Mouse (Mus musculus): Measurements from ENCODE around the gene Rab19.

Rab19 gene

DNA sequence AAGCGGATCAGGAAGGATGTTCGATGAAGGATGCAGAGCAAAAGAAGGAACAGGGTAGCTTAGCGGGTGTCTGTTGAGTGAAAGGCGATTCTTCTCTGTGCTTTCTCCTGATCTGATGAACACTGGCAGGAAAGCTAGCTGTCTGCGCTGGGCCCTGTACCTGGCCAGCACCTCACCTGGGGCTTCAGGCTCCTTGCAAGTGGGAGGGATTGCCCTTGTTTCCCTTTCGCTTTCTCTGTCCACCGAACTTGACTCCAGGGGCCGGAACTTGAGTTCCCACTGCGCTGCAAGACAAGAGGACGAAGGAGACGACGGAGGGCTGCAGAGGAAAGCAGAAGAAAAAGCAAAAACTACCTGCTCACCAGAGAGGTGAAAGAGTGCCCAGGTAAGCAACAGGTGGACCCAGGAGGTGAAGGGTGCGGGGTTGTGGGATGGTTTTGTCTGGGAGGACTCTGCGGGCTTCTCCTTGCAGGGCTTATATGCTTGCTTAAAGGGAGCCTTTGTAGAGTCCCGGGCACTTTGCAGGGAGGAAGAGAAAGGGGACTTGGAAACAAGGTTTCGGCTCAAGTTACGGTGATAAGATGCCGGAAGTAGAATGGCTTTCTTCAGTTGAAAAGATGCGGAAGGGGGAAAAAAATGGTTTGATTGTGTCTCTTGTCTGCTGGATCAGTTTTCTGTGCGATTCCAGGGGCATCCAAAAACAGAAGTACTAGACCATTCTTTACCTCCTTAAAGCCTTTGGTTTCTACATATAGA lies at the start of gene Rab19:
Gene Rab19 (plus strand): TSS at position 51 of the 756 bp plus-strand sequence.
- peak; percentile 69 for DNase-seq (ENCODE audit: low read depth, low spot score)

DNA sequence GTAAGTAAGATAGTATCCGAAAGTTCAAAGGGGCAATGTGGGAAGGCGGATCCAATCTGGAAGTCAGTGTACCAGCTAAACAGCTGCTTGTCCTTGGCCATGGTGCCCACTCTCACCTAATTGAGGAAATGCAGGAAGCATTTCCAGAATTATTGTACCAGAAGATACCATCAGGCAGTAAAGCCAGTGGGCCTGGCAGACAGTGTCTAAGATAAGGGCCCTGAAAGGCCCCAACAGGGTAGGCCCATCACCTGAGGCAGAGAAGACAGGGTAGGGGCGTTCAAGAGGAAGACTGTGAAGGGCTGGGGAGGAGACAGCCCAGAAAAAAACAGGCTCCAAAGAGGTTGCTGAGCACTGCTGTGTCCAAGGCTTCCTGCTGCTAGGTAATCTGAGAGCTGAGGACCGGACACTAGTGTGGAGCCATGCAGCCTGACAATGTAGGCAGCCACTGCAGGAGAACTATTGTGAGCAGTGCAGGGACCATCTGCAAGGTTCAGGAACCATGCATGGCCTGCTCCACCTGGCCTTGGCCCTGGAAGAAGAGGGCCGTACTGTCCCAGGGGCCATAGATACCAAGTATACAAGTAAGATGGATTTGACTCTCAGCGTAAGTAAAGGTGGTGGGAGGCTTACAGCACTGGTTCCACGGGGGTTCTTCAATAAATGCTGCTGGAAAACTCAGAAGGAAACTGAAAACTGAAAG lies 48.8 kb upstream of the Rab19 start:
- DNase-seq (ENCODE audit: low read depth, low spot score): no peak

DNA sequence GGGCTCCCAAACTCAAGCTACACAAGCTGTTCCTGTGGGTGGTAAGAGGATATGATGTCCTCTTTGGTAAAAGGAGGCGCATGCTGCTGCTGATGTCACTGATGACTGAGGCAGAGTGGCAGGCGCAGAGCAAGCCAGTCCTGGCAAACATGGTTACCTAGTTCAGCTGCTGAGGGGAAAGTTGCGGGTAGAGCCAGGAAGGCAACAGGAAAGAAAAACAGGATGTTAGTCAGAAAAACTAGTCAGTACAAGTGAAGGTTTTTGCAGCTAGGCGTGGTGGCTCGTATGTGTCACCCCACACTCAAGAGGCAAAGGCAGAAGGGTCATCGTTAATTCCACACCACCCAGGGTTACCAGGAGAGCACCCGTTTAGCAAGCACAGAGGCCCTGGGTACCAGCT lies 46.8 kb upstream of the Rab19 start:
- DNase-seq (ENCODE audit: low read depth, low spot score): peak; percentile 95

DNA sequence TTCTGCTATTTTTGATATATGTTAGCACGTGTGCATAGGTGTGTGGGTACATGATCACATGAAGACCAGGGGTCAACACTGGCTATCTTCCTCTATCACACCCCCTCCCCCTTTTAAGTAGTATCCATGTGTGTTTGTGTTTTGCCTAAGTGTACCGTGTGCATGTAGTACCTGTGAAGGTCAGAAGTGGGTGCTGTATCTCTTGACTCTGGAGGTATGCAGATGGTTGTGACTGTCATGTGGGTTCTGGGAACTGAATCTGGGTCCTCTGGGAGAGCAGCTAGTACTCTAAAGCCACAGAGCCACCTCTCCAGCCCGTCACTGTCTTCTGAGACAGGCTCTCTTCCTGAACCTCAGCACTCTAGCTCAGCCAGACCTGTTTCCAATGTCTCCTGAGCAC lies 46.1 kb upstream of the Rab19 start:
- peak; percentile 41 for DNase-seq (ENCODE audit: low read depth, low spot score)

DNA sequence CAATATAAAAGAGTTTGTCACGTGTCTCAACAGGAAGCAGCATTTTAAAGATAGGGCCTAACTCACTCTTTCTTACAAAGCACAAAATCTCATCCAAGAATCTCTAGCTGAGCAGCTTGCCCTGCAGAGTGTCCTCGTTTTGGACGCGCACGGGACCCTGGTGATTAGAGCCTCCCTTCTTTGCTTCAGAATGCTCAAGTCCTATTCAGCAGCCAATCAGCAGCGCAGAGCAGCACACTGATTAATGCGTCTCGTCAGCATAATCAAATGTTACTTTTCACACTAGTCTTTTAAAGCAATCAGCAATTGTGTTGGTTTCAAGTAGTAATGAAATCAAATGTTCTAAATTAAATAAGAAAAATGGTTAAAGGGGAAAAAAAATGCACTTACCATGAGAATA lies 42.6 kb upstream of the Rab19 start:
- DNase-seq (ENCODE audit: low read depth, low spot score): no peak

DNA sequence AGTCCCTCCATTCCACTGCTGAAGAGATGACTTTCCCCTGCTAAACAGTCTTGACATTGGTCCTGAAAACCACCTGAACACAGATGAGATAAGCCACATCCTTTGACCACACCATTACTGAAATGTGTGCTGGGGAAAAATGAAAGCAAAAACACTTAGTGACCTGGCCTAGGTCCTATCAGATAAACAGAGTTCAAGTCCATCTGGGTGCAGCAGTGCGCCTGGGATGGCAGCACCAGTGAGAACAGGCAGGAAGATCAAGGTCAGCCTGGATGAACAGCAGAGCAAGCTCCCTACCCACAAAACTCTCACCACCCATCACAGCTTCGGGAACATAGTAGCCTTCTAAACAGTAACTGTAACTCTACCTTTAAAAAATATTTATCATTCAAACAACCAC lies 39.2 kb upstream of the Rab19 start:
- DNase-seq (ENCODE audit: low read depth, low spot score): peak; percentile 43

DNA sequence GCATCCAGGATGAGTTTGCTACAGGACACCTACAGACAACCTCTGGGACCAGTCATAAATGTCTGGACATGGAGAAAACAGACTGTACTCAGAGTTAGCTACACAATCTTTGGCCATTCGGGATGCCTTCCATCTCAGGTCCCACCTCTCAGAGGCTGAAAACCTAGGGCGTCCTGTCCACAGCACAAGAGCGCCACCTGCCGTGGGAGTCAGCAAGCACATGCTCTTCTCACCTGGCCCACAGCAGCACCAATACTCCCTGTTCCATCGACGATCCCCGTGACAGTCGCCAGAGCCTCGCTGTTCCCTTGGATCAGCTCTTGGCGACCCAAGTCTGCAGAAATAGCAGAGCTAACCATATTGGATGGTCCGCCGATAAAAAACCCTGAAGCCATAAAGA lies 37.0 kb upstream of the Rab19 start:
- peak; percentile 82 for DNase-seq (ENCODE audit: low read depth, low spot score)

DNA sequence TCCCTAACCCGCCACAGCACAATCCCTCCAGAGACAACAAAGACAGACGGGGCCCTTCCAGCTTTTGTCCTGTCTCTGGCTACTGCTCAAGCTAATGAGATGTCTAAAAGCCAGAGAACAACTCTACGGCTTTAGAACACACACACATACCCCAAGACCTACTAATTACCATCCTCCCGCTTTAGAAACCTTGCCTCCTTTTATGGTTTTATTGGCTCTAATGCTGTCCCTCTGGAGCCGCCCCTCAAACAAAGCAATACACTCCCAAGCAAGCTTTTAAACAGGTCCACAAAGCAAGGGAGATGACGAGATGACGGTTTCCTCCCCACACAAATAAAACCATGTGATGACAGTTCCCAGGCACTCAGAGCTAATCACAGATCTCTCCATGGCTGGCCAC lies 35.5 kb upstream of the Rab19 start:
- DNase-seq (ENCODE audit: low read depth, low spot score): no peak

DNA sequence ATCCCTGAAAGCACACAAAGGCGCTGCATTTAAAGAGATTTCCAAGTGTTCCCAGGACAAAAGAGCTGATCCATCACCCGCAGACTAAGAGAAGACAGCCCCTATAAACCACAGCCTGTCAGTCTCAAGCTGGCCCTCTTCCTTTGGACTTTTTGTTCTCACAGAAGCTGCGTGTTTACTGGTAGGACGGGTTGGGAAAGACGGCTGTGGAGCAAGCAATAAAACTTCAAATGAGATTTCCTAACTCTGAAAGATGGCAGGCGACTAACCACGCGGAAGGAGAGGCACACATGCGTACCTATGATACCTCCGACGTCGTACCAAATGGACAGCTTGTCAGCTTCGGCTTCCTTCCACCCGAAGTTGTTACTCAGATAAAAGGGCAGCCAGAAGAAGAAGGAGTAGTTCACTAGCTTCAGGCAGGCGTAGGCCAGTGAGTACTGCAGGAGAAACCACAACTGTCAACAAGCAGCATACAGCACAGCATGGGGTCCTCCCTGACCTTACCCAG lies 33.9 kb upstream of the Rab19 start:
- peak; percentile 37 for DNase-seq (ENCODE audit: low read depth, low spot score)

DNA sequence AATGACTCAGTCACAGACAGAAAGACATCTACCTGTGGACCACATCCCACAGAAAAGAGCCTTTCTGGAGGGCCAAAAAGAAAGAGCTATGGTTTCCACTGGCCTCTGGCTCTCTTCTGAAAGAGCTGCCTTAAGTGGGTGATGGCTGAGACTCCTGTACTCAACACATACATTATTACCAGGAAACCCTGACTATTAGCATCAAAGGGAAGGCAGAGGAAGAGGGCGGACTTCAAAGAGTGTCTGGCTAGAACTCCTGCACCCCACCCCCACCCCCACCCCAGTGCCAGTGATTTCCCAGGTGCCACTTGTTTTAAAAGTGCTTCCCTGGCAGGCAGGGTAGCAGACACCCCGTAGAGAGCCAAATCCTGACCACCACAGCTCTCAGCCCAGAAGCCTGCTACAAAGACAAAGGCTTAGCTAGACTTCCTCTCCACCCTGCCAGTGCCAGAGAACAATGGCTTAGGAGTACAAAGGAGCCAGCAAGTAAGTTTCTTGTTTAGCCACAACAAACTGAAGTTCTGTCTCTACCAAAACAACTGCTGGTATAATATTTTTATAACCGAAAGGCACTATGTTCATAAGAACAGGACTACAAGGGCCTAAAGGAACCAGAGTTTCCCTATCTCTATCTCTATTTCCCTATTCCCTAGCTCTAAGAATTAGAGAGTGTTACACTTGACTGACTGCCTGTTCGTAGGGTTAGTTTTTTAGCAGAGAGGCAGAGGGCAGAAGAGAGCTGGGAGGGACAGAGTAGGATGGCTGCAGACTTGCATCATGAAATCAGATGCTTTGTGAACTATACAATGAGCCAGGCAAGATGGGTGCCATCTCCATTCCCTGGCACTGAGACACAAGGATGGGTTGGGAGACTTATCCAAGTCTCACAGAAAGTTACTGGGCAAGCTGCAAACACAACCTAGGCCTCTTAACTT lies 32.8 kb upstream of the Rab19 start:
- DNase-seq (ENCODE audit: low read depth, low spot score): peak; percentile 72

DNA sequence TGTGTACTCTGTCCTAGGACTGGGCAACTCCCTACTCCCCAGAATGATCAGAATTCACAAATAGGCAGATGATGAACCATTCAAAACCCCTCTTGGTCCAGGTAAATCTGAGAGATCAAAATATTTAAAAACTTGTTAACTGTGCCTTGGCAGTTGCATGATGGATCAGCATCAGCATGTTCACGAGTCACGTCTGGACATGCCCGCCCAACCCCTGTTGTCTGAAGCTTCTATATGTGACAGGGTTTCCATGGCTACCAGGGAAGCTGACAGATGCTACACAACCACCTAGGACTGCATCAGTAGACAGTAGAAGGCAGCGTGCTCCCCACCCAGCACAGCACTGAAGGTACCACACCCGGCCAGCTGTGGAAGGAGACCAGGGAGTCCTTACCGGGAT lies 32.0 kb upstream of the Rab19 start:
- DNase-seq (ENCODE audit: low read depth, low spot score): no peak

DNA sequence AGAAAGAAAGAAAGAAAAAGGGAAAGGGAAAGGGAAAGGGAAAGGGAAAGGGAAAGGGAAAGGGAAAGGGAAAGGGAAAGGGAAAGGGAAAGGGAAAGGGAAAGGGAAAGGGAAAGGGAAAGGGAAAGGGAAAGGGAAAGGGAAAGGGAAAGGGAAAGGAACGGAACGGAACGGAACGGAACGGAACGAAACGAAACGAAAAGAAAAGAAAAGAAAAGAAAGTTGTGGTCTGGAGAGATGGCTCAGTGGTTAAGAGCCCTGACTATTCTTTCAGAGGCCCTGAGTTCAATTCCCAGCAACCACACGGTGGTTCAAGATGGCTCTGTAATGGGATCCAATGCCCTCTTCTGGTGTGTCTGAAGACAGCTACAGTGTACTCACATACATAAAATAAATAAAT lies 21.8 kb upstream of the Rab19 start:
- peak; percentile 46 for DNase-seq (ENCODE audit: low read depth, low spot score)

DNA sequence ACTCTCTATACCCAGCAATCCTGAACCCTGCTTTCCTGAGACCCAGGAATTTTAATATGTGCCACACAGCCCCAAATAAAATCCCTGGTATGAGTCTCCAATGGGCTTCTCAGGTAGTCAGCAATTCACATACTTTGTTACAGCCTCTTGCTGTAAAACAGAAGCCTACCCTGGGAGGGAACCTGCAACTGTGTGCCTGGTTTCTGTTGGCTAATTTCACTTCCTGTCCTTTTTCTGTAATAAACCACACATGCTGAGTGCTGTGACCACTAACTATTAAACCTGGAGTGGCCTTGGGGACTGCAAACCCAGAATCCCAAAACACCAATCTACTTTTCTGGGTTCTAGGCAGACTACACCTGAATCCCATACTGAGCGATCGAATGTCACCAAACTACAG lies 18.3 kb upstream of the Rab19 start:
- DNase-seq (ENCODE audit: low read depth, low spot score): no peak

DNA sequence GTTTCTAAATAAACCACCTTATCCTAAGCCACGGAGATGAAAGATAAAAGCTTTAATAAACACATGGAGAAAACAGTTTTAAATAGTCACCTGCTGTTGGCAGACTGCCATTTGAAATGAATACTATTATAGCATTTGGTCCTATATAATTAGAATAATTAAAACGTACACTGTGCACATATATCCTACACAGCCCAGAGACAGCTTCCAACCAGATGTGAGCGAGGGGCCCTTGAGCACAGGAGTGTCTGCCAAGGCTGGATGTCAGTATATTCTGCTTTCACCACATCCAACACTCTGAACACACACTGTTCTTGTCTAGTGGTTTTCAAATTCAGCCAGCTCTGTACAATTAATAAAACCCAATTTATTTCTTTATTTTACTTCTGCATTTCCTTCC lies 11.3 kb upstream of the Rab19 start:
- no peak for DNase-seq (ENCODE audit: low read depth, low spot score)

DNA sequence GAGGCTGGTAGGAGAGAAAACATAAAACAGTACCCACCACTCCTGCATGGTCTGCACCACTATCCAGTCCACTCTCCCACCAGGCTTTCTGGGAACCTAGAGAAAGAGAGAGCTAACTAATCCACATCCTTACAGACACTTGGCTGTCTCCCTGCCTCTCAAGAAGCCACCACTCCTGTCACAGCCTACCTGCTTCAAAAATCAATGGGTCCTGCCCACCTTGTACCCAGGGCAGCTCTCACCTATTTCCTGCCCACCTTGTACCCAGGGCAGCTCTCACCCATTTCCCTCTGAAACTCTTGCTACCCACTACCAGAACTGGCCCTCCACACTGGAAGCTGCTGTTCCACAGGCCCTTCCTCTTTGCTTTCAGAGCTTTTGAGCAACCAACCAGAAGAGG lies 8.9 kb upstream of the Rab19 start:
- no peak for DNase-seq (ENCODE audit: low read depth, low spot score)

DNA sequence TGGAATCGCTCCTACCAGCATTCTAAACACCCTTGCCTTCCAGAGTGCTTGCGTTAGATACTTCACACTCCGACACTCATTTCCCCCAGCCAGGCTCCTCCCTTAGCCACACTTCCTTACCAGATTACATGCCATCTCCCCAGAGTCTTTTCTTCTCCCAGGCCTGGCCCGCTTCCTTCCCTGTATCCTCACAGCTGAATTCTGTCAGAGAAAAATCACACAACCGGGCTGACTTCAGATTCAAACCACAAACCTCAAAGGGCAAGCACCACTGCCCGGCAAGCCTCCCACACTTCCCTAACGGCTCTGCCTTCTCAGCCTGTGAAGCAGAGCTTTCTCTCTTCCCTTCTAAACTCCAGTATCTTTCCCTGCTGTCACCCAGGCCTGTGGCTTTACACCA lies 8.2 kb upstream of the Rab19 start:
- peak; percentile 41 for DNase-seq (ENCODE audit: low read depth, low spot score)

DNA sequence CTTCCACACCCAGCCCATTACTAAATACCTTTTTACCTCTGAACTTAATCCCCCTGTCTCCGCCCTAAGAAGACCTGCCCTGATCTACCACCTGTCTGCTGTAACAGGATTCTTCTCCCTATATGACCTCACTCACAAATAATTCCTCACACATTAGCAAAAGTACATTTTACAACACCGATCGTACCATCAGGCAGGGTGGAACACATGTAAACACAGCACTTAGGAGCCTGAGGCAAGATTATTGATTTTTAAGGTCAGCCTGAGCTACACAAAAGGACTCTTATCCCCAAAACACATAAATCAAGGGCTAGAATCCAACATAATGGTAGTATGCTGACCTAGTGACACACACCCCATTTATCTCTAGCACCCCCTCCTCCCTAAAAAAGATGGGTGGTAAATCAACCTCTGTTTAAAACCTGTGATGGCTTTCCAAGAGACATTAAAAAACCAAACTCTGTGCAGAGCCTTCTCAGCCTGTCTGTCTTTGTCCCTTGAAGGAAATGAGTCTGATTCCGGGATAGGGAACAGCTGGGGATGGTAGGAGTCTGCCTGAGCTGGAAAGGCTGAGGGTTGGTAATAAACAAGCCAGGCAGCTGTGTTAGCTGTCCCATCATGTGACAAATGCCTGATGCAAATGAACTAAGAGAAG lies 7.5 kb upstream of the Rab19 start:
- no peak for DNase-seq (ENCODE audit: low read depth, low spot score)

DNA sequence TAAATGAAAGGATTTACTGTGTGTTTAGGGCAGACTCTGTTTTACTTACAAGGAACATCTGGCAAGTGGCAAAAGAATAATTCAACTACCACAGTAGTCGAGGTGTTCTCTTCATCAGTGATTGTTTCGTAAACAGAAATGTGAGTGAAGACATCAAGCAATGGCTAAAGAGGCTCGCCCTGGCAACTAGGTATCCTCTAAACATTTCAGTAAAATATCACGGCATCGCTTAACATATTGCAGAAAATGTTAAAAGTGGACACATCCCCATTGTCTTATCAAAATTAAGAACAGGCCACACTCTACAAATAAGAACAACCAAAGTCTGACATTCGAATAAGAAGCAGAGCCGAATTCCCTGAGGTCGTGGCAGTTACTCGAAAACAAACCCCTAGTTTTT lies 4.2 kb upstream of the Rab19 start:
- DNase-seq (ENCODE audit: low read depth, low spot score): no peak

DNA sequence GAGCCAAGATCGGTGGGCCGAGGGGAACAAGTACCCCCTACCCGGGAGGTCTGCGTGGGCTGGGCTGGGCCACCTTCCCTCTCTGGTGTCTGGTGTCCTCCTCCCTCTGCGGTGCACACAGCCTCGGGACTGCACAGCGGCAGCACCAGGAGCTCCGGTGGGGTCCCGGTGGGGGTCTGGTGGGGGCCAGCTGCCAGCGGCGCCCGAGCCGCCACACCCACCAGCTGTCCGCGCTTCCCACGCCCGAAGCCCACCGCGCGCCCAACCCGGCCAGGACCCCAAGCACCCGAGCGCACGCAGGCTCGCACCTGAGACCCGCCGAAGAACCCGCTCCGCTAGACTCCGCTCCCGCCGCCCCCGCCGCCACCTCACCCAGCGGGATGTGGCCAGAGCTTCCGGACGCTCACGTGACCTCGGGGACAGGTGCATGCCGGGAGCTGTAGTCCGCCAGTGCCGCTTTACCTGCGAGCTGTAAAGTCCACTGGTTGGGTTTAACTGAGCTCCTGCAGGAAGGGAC lies 3.6 kb upstream of the Rab19 start, which contains the start of gene Slc37a3:
Gene Slc37a3 (minus strand): TSS at position 365 of the 517 bp plus-strand sequence.
- peak; percentile 90 for DNase-seq (ENCODE audit: low read depth, low spot score)

DNA sequence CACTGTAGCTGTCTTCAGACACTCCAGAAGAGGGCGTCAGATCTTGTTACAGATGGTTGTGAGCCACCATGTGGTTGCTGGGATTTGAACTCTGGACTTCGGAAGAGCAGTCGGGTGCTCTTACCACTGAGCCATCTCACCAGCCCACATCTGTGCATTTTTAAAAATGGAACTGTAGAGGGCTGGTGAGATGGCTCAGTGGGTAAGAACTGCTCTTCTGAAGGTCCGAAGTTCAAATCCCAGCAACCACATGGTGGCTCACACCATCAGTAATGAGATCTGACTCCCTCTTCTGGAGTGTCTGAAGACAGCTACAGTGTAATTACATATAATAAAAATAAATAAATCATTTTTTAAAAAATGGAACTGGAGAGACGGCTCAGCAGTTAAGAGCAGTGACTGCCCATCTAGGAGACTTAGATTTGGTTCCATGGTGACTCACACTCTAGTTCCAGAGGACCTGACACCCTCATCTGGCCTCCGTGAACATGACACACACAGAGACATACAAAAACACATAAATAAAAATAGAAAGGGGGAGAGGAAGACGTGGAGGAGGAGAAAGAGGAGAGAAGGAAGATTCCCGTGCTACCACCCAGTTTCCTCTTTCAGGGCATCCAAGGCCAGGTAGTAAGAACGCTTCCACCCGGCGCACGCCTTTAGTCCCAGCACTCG lies 2.7 kb upstream of the Rab19 start:
- peak; percentile 49 for DNase-seq (ENCODE audit: low read depth, low spot score)

DNA sequence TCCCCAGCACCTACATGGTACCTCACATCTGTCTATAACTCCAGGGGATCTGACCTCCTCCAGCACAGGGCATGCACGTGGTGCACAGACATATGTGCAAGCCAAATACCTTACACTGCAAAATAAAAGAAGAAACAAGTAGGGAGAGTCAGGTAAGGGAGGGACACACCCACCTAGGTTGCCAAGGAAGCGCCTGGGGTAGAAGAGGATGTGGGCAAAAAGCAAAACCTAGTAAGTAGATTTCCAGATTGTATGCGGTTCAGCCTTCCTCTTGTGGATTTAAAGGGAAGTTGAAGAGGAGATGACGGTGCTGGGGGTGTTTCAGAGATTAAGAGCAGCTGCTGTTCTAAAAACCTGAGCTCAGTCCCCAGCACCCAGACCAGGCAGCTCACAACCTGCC lies 1.8 kb upstream of the Rab19 start:
- peak; percentile 94 for DNase-seq (ENCODE audit: low read depth, low spot score)

Data from CD4-positive helper T cell, adult 2 months (primary cell).